Mouse (Mus musculus) ES-Bruce4 (cell line): ENCODE measurements around the gene Mybbp1a.

Experiments used
- CTCF ChIP-seq: IDR thresholded peaks from one replicate; pipeline ENCODE4 v1.8.1; 2011; ENCODE audit warnings: low read depth, low read length
- POLR2A ChIP-seq: IDR thresholded peaks from one replicate; pipeline ENCODE4 v1.8.1; 2011; ENCODE audit warnings: low read length; ENCODE audit not compliant: insufficient read depth

GRCm38 (mm10) chr11:72397811-72398525, 43.2 kb upstream of the Mybbp1a start:
- TF ChIP-seq CTCF (no peak), POLR2A (no peak)
